Mouse (Mus musculus) heart, adult 9 months (tissue): ENCODE data around the gene Gm17490.
A peak's percentile ranks its signal among the peaks of the same experiment; 100 is the strongest.

Experiments used
- DNase-seq, 2 experiments: peaks; one replicate each; pipeline ENCODE4 v3.0.0; 2022; ENCODE audit warnings: low spot score in 2 of 2

The Gm17490 gene

GRCm38 (mm10) chr2:11625890-11626289, at the start of gene Gm17490:
Gene Gm17490, minus strand, starts transcription at chr2:11626264.
- no peak for DNase-seq

GRCm38 (mm10) chr2:11672144-11672543, 46.1 kb upstream of the Gm17490 start:
- DNase-seq = no peak

- peak; percentile 24 to 55 for DNase-seq
These were observed 39.3 kb upstream of the Gm17490 start for GRCm38 (mm10) chr2:11665326-11665725.

- DNase-seq = peak in 1 of 2 experiments; percentile 27
These were observed 38.7 kb upstream of the Gm17490 start for GRCm38 (mm10) chr2:11664806-11665205.

- peak in 1 of 2 experiments; percentile 12 for DNase-seq
These were observed 38.3 kb upstream of the Gm17490 start for GRCm38 (mm10) chr2:11664367-11664766.

- DNase-seq = peak; percentile 66 to 83
These were observed 37.9 kb upstream of the Gm17490 start for GRCm38 (mm10) chr2:11663961-11664360.

- DNase-seq = no peak
These were observed 36.8 kb upstream of the Gm17490 start for GRCm38 (mm10) chr2:11662907-11663230.

GRCm38 (mm10) chr2:11662143-11662906, 36.3 kb upstream of the Gm17490 start:
- DNase-seq = no peak

GRCm38 (mm10) chr2:11659263-11659662, 33.2 kb upstream of the Gm17490 start:
- DNase-seq = no peak

- no peak for DNase-seq
These were observed 31.5 kb upstream of the Gm17490 start for GRCm38 (mm10) chr2:11657581-11657980.

- no peak for DNase-seq
These were observed 29.2 kb upstream of the Gm17490 start for GRCm38 (mm10) chr2:11654990-11655931.

GRCm38 (mm10) chr2:11653780-11654179, 27.7 kb upstream of the Gm17490 start:
- no peak for DNase-seq

GRCm38 (mm10) chr2:11653330-11653729, 27.3 kb upstream of the Gm17490 start:
- no peak for DNase-seq

GRCm38 (mm10) chr2:11652780-11653179, 26.7 kb upstream of the Gm17490 start:
- DNase-seq = no peak

- DNase-seq = no peak
These were observed 26.1 kb upstream of the Gm17490 start for GRCm38 (mm10) chr2:11652196-11652595.

- no peak for DNase-seq
These were observed 25.4 kb upstream of the Gm17490 start for GRCm38 (mm10) chr2:11651476-11651875.

GRCm38 (mm10) chr2:11645297-11645696, 19.2 kb upstream of the Gm17490 start:
- no peak for DNase-seq

GRCm38 (mm10) chr2:11644057-11644456, 18.0 kb upstream of the Gm17490 start:
- DNase-seq = no peak

- no peak for DNase-seq
These were observed 16.4 kb upstream of the Gm17490 start, which contains the start of gene Il2ra for GRCm38 (mm10) chr2:11642451-11642941. Gene Il2ra, plus strand, starts transcription at chr2:11642807.

GRCm38 (mm10) chr2:11637115-11637514, 11.1 kb upstream of the Gm17490 start:
- DNase-seq = peak in 1 of 2 experiments; percentile 24

- no peak for DNase-seq
These were observed 10.0 kb upstream of the Gm17490 start for GRCm38 (mm10) chr2:11636138-11636480.

GRCm38 (mm10) chr2:11635471-11636137, 9.5 kb upstream of the Gm17490 start:
- DNase-seq = no peak
